Mouse (Mus musculus) midbrain, postnatal 0 days (tissue): ENCODE measurements around the gene Rgs11. TPM values are rescaled to one million over a fixed set of nuclear protein-coding genes. Genes with fewer than 3 reads are reported as not detected.

Source experiments
- ATAC-seq: fragments of 200-750 bp; cut with Nextera tagmentation; 2 replicates; pipeline ENCODE4 v1.8.0; 2017; ENCODE audit warnings: moderate number of reproducible peaks, mild to moderate bottlenecking, moderate TSS enrichment, moderate library complexity; ENCODE audit not compliant: low FRiP score
- DNase-seq: peaks from one replicate; pipeline ENCODE4 v3.0.0-alpha.2; 2015; ENCODE audit warnings: low spot score
- H3K27ac ChIP-seq: fragments of 300-500 bp; sonication (generic); 2 replicates; pipeline ENCODE4 v1.5.1; 2014; ENCODE audit warnings: low read depth, mild to moderate bottlenecking, low read length, mixed read lengths
- H3K27me3 ChIP-seq: fragments of 300-500 bp; sonication (generic); 2 replicates; pipeline ENCODE4 v1.6.1; 2014; ENCODE audit warnings: low read length, control low read depth, mixed read lengths; ENCODE audit not compliant: insufficient read depth
- H3K36me3 ChIP-seq: fragments of 300-500 bp; sonication (generic); 2 replicates; pipeline ENCODE4 v1.6.1; 2014; ENCODE audit warnings: low read length, control low read depth, mixed read lengths; ENCODE audit not compliant: insufficient read depth
- H3K4me1 ChIP-seq: fragments of 300-500 bp; sonication (generic); 2 replicates; pipeline ENCODE4 v1.6.1; 2014; ENCODE audit warnings: mild to moderate bottlenecking, control low read depth, antibody characterized with exemption, low read length, mixed read lengths; ENCODE audit not compliant: insufficient read depth
- H3K4me2 ChIP-seq: fragments of 300-500 bp; sonication (generic); 2 replicates; pipeline ENCODE4 v1.6.1; 2014; ENCODE audit warnings: low read depth, mild to moderate bottlenecking, low read length, mixed read lengths; ENCODE audit not compliant: poor library complexity, severe bottlenecking
- H3K4me3 ChIP-seq: fragments of 300-500 bp; sonication (generic); 2 replicates; pipeline ENCODE4 v1.5.1; 2014; ENCODE audit warnings: low read depth, mild to moderate bottlenecking, low read length, moderate library complexity
- H3K9ac ChIP-seq: fragments of 300-500 bp; sonication (generic); replicated peaks from 2 replicates; pipeline ENCODE4 v1.6.1; 2014; ENCODE audit warnings: mild to moderate bottlenecking, low read length, moderate library complexity, mixed read lengths; ENCODE audit not compliant: poor library complexity, severe bottlenecking
- H3K9me3 ChIP-seq: fragments of 300-500 bp; sonication (generic); 2 replicates; pipeline ENCODE4 v1.6.1; 2016; ENCODE audit warnings: low read length, control low read depth
- CTCF ChIP-seq: IDR thresholded peaks from 2 replicates; pipeline ENCODE4 v1.5.1; 2016; ENCODE audit warnings: antibody characterized with exemption, mild to moderate bottlenecking
- WGBS: fragments of 180-500 bp; shearing (Covaris S2); extraction: QIAGEN DNeasy Blood & Tissue Kit; methylation state at CpG from one replicate; pipeline ENCODE4 v1.1.7; 2014; 5-methylcytosine and 5-hydroxymethylcytosine counted together
- polyA plus RNA-seq: library from polyadenylated mRNA; unstranded; fragments of >200 nt; fragmentation: Nextera tagmentation; extraction: Ambion mirVana; gene quantifications from 2 replicates; pipeline ENCODE4 v1.2.1, GENCODE M21; 2015
- total RNA-seq: library from RNA; depleted of rRNA; stranded (reverse); fragments of >200 nt; gene quantifications from 2 replicates; pipeline ENCODE4 v1.2.3, GENCODE M21; 2014; rRNA removed

Gene Rgs11
- total and polyA plus RNA-seq, 2 experiments from 2014 or later: 18.0 to 25.0 TPM

- Histone ChIP-seq H3K9me3 (no peaks in the 10 kb centered on the region), H3K4me1 (no peaks in the 10 kb centered on the region), H3K36me3 (0 out of 2 replicates have a peak, but pooled peaks cover 3% of the 10 kb centered on the region), H3K9ac (peak overlapping the region; percentile 94), H3K4me2 (peak overlapping the region; percentile 61), H3K27me3 (no peaks in the 10 kb centered on the region), H3K27ac (peak overlapping the region; percentile 95), H3K4me3 (peak overlapping the region; percentile 62)
- WGBS: under 1% methylated on average over 24 of the region's 24 CpGs
- ATAC-seq (peak; percentile 9; the same call in 1 of the 2 replicates), DNase-seq (no peak)
- no peak for TF ChIP-seq CTCF
Observed at GRCm38 (mm10) chr17:26253399-26253798, 50.6 kb downstream of the Rgs11 start.

GRCm38 (mm10) chr17:26255313-26255712 lies 52.6 kb downstream of the Rgs11 start:
- no peaks in the 10 kb centered on the region for H3K4me1 ChIP-seq
- WGBS: 97% methylated on average over 7 of the region's 7 CpGs

More at GRCm38 (mm10) chr17:26255313-26255712, 52.6 kb downstream of the Rgs11 start:
- no peaks in the 10 kb centered on the region for H3K27me3 ChIP-seq
- DNase-seq (no peak), ATAC-seq (no peak)
- peaks cover 11% of the 10 kb centered on the region; the same call in 1 of the 2 replicates for H3K36me3 ChIP-seq
- H3K4me3 ChIP-seq: no peak overlapping the region
- TF ChIP-seq CTCF: no peak
- no peak overlapping the region for H3K27ac ChIP-seq
- H3K9me3 ChIP-seq: no peaks in the 10 kb centered on the region
- H3K4me2 ChIP-seq: no peak overlapping the region
- no peak overlapping the region for H3K9ac ChIP-seq

Other genes starting within 250 kb of the Rgs11 start
- 29.7 and 36.8 TPM in 2 replicates for gene Capn15, start 217.2 kb upstream of the Rgs11 start, total RNA-seq
- gene Capn15, start 217.2 kb upstream of the Rgs11 start, polyA plus RNA-seq: 14.7 and 20.1 TPM in 2 replicates
- gene Rab11fip3, start 133.4 kb upstream of the Rgs11 start, total RNA-seq: 34.7 and 35.7 TPM in 2 replicates
- 14.8 and 18.3 TPM in 2 replicates for gene Rab11fip3, start 133.4 kb upstream of the Rgs11 start, polyA plus RNA-seq
- gene Decr2, start 112.6 kb upstream of the Rgs11 start, total RNA-seq: 38.0 and 41.1 TPM in 2 replicates
- 42.3 and 44.4 TPM in 2 replicates for gene Decr2, start 112.6 kb upstream of the Rgs11 start, polyA plus RNA-seq
- 6.4 and 7.7 TPM in 2 replicates for gene Nme4, start 107.3 kb upstream of the Rgs11 start, total RNA-seq
- 9.2 and 10.2 TPM in 2 replicates for gene Nme4, start 107.3 kb upstream of the Rgs11 start, polyA plus RNA-seq
- 9.0 and 9.5 TPM in 2 replicates for gene Tmem8, start 89.7 kb upstream of the Rgs11 start, total RNA-seq
- gene Tmem8, start 89.7 kb upstream of the Rgs11 start, polyA plus RNA-seq: 3.5 TPM in 2 replicates
- 95.0 and 117 TPM in 2 replicates for gene Mrpl28, start 79.5 kb upstream of the Rgs11 start, total RNA-seq
- gene Mrpl28, start 79.5 kb upstream of the Rgs11 start, polyA plus RNA-seq: 165 and 179 TPM in 2 replicates
- 27.2 and 30.0 TPM in 2 replicates for gene Axin1, start 64.3 kb upstream of the Rgs11 start, total RNA-seq
- 18.5 and 21.0 TPM in 2 replicates for gene Axin1, start 64.3 kb upstream of the Rgs11 start, polyA plus RNA-seq
- not detected in 2 replicates for gene Pdia2, start 3.9 kb upstream of the Rgs11 start, total RNA-seq
- 0.13 TPM in 1 of 2 replicates, not detected in the other for gene Pdia2, start 3.9 kb upstream of the Rgs11 start, polyA plus RNA-seq
- 223 and 246 TPM in 2 replicates for gene Arhgdig, start 4.8 kb downstream of the Rgs11 start, total RNA-seq
- 342 and 387 TPM in 2 replicates for gene Arhgdig, start 4.8 kb downstream of the Rgs11 start, polyA plus RNA-seq
- 24.6 and 31.5 TPM in 2 replicates for gene Fam234a, start 41.3 kb downstream of the Rgs11 start, total RNA-seq
- 32.4 and 33.8 TPM in 2 replicates for gene Fam234a, start 41.3 kb downstream of the Rgs11 start, polyA plus RNA-seq
- gene Luc7l, start 49.9 kb downstream of the Rgs11 start, total RNA-seq: 90.6 and 110 TPM in 2 replicates
- gene Luc7l, start 49.9 kb downstream of the Rgs11 start, polyA plus RNA-seq: 82.3 and 95.2 TPM in 2 replicates
- gene Neurl1b, start 211.9 kb downstream of the Rgs11 start, total RNA-seq: 51.1 and 69.7 TPM in 2 replicates
- 2.1 and 2.3 TPM in 2 replicates for gene Neurl1b, start 211.9 kb downstream of the Rgs11 start, polyA plus RNA-seq